Mouse (Mus musculus) heart, postnatal 36 days (tissue): ENCODE data around the gene Gal3st1. TPM values are rescaled to one million over a fixed set of nuclear protein-coding genes. Genes with fewer than 3 reads are reported as not detected.
"Not testable (repeated sequence)": the region's sequence is repeated elsewhere in the genome, so short reads cannot be mapped to it uniquely, and the experiment has no call there.

Source experiments
- DNase-seq, 2 experiments: peaks; one replicate each; pipeline ENCODE4 v3.0.0; 2021 to 2022
- intact Hi-C: fragments of 180-260 bp; cut with DNase I; formaldehyde crosslinking; loops from one replicate; pipeline ENCODE4 v1.15.1; 2025
- total RNA-seq, 2 experiments: library from RNA; stranded (reverse); gene quantifications; 2 replicates each; pipeline ENCODE4 v1.2.3; 2021

Gene Gal3st1
- total RNA-seq, 2 experiments from 2014 or later = 0.19 to 0.22 TPM

- intact Hi-C loops = no loop called here
- no peak for DNase-seq
Measured at GRCm38 (mm10) chr11:3982275-3983209, 894 bp upstream of the Gal3st1 start.

DNA sequence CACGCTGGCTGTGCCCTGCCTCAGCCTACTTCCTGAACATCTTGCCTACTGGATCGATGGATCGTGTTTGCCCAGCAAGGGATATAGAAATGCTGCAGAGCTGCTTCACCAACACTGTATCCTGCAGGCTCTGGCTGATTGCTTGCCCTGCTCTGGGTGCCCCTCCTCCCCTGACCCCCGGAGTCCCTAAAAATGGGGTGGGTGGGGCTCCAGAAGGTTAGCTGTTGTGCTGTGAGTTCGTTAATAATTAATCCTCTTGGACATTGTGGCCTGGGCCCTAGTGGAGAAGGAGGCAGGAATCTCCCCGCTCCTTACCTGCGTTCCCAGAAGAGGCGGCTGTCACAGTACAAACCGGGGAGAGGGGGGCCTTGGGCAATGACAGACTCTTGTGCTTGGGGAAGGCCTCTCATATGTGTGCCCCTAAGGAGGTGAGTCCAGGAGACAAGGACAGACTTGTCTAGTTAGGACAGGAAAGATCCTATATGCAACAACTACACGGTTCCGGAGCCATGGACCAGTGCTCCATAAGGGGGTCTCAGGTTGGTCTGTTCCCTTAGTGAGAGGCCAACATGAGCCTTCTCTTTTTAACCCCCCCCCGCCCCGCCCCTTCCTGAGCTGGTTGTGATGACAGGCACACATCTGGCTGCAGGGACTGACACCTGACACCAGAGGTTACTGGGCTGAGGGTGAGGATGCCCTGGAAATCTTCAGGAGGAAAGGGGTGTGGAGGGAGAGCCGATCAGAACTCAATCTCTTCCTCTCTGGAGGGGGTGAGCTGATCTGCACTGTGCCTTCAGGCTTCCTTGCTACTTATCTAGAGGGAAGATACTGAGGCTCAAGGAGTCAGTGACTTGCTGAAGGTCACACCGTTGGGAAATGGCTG lies 668 bp downstream of the Gal3st1 start:
- DNase-seq = no peak
- intact Hi-C loops = no loop called here

DNA sequence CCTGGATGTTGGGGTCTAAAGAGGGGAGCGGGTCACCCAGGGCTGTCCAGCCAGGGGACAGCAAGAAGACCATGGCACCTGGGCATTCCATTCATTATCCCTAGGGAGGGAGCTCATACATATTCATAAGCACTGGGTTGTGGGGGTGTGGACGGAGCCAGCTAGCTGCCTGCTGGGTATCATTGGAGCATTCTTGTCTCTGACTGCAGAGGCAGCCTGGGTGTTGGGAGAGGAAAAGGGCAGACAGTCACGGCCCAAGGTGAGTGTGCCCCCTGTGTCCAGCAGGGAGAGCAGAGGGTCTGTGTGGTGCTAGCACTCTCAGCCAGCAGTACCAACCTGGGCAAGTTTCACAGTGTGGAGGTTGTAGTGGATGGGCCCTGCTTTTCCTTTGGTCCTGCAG lies 6.3 kb downstream of the Gal3st1 start:
- DNase-seq = no peak
- intact Hi-C loops = no loop called here

GRCm38 (mm10) chr11:3993132-3993531 lies 9.7 kb downstream of the Gal3st1 start:
- intact Hi-C loops = no loop called here
- DNase-seq = no peak

DNA sequence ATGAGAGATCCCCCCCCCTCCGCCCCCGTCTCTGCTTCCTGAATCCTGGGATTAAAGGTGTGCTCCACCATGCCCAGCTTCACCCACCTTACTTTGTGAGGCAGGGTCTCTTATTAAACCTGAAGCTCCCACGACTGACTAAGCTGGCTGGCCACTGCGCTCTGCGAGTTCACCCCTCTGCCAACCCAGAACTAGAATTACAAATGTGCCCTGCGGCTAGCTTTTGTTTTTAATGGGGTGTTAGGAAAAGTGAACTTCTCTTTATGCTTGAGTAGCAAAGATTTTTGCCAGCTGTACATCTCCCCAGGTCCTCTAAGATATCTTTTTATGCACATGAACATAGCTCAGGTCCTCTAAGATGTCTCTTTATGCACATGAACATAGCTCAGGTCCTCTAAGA lies 10.5 kb downstream of the Gal3st1 start:
- intact Hi-C loops = no loop called here
- DNase-seq = no peak

DNA sequence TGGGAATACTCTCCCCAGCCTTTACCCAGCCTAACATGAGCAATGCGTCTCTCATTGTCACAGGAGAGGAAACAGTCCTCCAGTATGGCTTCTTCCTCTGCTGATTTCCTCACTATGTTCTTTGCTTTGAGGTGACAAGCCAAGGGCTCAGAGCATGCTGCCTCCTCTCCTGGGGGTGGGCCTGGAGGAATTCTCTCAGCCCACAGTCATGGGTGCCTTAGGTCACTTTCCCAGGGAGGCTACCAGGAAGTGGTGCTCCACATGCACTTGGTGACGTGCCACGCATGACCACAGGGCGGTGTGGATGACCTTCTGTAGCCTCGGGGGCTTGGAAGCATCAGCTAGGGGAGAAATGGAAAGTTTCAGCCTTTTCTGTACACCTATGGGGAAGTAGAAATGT lies 12.1 kb downstream of the Gal3st1 start:
- intact Hi-C loops = no loop called here
- no peak for DNase-seq

DNA sequence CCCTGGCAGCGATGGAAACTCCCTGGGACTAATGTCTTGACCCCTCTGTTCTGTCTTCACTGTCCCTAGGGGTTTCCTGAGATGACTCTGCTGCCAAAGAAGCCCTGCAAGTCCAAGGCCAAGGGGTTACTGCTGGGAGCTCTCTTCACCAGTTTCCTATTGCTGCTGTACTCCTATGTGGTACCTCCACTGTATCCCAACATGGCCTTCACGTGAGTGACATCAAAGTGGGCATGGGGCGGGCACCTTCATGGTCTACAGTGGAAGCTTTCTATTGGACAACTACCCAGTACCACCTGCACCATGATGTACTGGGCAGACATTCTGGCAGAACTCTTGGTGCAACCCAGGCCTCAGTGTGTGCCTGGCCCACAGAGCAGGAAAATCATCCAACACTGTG lies 13.4 kb downstream of the Gal3st1 start:
- intact Hi-C loops = no loop called here
- no peak for DNase-seq

- intact Hi-C loops = no loop called here
- no peak for DNase-seq
Measured at GRCm38 (mm10) chr11:3997978-3998720, 14.7 kb downstream of the Gal3st1 start.

- intact Hi-C loops = no loop called here
- no peak for DNase-seq
Measured at GRCm38 (mm10) chr11:3999547-3999946, 16.1 kb downstream of the Gal3st1 start.

- peak; percentile 49 to 70 for DNase-seq
- intact Hi-C loops = loop anchor here (1.0 kb wide), 1 partner anchor 82 kb away; no protein-coding TSS in a partner anchor
Measured at GRCm38 (mm10) chr11:4001603-4002002, 18.2 kb downstream of the Gal3st1 start.

DNA sequence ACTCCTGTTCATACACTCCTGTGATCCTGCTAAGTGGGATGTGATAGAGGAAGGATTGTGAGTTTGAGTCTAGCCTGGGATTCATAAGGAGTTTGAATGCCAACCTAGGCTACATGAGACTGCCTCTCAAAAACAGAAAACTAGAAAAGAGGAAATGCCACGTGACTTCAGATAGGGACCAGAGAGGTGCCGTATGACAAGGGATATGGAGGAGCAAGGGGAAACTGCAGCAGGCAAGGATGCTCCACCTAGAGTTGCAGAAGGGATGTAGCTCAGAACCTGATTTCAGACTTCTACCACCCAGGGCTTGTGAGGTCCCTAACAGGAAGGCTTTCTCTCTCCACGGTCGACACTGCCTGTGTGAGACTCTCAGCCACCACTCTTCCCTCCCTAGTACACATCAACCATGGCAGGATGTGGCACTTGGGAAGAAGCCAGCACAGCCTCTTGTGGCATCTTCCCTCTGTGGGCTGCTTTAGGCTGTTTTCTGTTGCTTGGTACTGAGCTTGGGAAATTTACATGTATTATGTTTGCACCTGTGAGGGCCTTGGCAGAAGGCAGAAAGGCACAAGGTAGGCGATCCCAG lies 21.9 kb downstream of the Gal3st1 start:
- intact Hi-C loops = no loop called here

DNA sequence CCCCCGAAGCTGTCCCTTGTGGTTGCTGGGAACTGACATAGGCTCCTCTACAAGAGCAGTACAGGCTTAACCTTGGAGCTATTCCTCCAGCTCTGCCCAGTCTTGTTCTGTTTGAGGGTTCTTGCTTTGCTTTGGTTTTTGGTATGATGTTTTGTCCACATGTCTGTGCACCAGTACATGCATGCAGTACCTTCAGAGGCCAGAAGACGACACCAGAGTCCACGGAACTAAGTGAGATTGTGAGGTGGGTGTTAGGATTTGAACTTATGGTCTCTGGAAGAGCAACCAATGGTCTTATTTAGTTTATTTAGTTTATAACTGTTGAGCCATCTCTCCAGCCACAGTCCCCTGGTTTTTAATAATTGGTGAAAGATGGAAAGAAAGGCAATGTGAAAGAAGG lies 23.0 kb downstream of the Gal3st1 start:
- intact Hi-C loops = no loop called here
- DNase-seq = no peak

More for the DNA sequence above, 21.9 kb downstream of the Gal3st1 start:
- DNase-seq = no peak

DNA sequence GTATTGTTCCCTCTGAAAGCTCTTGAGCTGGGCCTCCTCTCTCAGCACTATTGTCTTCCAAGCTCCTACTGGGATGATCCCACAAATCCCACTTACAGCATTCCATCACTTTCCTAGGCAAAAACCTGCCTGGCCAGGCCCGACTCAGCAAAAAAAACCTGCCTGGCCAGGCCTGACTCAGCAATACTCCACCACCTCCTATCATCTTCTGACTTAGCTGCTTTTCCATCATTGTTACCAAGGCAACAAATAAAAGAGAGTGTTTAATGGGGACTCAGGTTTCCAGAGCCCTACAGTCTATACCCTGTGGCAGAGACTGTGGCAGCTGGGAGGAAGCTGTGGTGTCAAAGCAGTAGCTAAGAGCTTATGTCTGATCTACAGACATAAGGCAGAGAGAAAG lies 29.2 kb downstream of the Gal3st1 start:
- no peak for DNase-seq
- intact Hi-C loops = no loop called here

DNA sequence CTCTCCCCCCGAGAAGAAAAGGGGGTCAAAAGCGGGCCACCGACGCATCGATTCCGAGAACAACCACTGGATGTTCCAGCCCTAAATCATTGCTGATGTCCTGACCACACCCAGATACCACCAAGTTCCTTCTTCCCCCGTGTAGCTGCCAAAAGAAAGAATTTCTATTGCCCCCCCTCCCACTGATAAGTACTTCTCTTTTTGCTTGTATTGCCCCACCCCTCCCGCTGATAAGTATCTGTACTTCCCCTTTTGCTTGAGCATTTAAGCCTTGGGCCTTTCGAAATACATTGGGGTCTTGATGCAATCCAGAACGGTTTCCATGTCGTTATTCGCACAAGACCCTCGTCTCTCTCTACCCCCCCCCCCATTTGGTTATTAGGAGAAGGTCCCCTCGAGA lies 32.4 kb downstream of the Gal3st1 start:
- intact Hi-C loops, DNase-seq: not testable (repeated sequence)

GRCm38 (mm10) chr11:4022111-4022510 lies 38.7 kb downstream of the Gal3st1 start:
- DNase-seq, intact Hi-C loops: not testable (repeated sequence)

- DNase-seq = no peak
- intact Hi-C loops = no loop called here
Measured at GRCm38 (mm10) chr11:4023321-4023720, 39.9 kb downstream of the Gal3st1 start.

GRCm38 (mm10) chr11:4027066-4027465 lies 43.6 kb downstream of the Gal3st1 start:
- DNase-seq = no peak
- intact Hi-C loops = no loop called here

DNA sequence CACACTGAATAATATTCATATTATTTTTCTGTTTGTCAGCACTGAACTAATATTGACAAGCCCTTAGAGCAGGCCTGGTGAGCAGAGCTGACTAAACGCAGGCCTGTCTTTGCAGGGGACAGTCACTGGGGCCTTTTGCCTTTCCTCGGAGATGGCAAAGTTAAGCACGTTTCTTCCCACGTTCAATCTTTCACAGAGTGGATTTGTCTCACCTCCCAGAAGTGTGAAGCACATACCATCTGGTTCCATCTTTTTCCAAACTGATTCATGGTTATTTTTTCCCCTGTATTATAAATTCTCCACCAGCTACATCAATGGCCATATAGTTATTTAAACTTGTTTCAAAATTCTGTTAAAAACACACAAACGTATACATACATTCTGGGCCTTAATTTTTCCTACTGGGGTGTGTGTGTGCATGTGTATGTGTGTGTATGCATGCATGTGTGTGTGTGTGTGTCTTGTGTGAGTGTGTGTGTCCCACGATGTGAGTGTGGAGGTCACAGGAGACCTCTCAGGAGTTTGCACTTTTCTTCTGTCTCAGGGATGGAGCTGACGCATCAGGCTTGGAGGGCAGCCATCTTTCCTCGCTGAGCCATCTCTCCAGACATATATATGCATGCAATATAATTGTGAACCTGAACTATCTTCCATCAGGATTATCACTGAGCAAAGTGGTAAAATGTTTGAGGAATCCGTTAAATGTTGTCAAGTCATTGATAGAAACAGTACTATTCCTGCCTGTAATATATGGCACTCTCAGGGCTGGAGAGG lies 44.3 kb downstream of the Gal3st1 start:
- no peak for DNase-seq
- intact Hi-C loops = no loop called here

DNA sequence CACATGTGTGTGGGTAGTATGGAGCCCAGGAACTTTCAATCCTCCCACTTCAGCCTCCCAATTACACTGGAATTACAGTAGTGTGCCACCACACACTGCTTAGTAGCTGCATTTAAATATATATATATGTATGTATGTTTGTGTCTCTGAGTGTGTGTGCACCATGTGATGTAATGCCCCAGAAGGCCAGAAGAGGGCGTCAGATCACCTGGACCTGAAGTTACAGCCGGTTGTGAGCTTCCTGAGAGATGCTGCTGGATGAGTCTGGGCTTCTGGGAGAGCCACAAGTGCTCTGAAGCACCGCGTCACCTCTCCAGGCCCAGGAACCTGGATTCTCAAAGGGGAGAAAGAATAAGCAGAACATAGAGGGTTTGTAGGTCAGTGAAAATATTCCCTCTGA lies 45.9 kb downstream of the Gal3st1 start:
- intact Hi-C loops = no loop called here
- no peak for DNase-seq
